Mouse (Mus musculus) kidney, embryonic 15.5 days (tissue): ENCODE measurements around the gene Htra2. TPM values are rescaled to one million over a fixed set of nuclear protein-coding genes. Genes with fewer than 3 reads are reported as not detected.

ENCODE experiments used
- ATAC-seq: fragments of 200-750 bp; cut with Nextera tagmentation; replicated peaks from 2 replicates; pipeline ENCODE4 v1.8.0; 2017; ENCODE audit warnings: moderate TSS enrichment; ENCODE audit not compliant: low FRiP score
- H3K27ac ChIP-seq: fragments of 300-500 bp; sonication (generic); 2 replicates; pipeline ENCODE4 v1.5.1; 2015; ENCODE audit warnings: mild to moderate bottlenecking, inconsistent platforms
- H3K27me3 ChIP-seq: fragments of 300-500 bp; sonication (generic); 2 replicates; pipeline ENCODE4 v1.6.1; 2015; ENCODE audit warnings: inconsistent platforms
- H3K36me3 ChIP-seq: fragments of 300-500 bp; sonication (generic); 2 replicates; pipeline ENCODE4 v1.6.1; 2015; ENCODE audit warnings: inconsistent platforms
- H3K4me1 ChIP-seq: fragments of 300-500 bp; sonication (generic); 2 replicates; pipeline ENCODE4 v1.6.1; 2015; ENCODE audit warnings: inconsistent platforms
- H3K4me2 ChIP-seq: fragments of 300-500 bp; sonication (generic); 2 replicates; pipeline ENCODE4 v1.6.1; 2015; ENCODE audit warnings: moderate library complexity, mild to moderate bottlenecking, inconsistent platforms
- H3K4me3 ChIP-seq: fragments of 300-500 bp; sonication (generic); replicated peaks from 2 replicates; pipeline ENCODE4 v1.5.1; 2015; ENCODE audit warnings: mild to moderate bottlenecking, inconsistent platforms
- H3K9ac ChIP-seq: fragments of 300-500 bp; sonication (generic); 2 replicates; pipeline ENCODE4 v1.6.1; 2015; ENCODE audit warnings: mild to moderate bottlenecking, inconsistent platforms
- H3K9me3 ChIP-seq: fragments of 300-500 bp; sonication (generic); replicated peaks from 2 replicates; pipeline ENCODE4 v1.6.1; 2016; ENCODE audit warnings: inconsistent platforms
- WGBS: fragments of 180-500 bp; shearing (Covaris S2); methylation state at CpG from one replicate; pipeline ENCODE4 v1.1.7; 2015; ENCODE audit warnings: mixed read lengths; 5-methylcytosine and 5-hydroxymethylcytosine counted together
- polyA plus RNA-seq: library from polyadenylated mRNA; unstranded; fragments of >200 nt; fragmentation: Nextera tagmentation; extraction: Ambion mirVana; gene quantifications from 2 replicates; pipeline ENCODE4 v1.2.1, GENCODE M21; 2015

Htra2 gene
- polyA plus RNA-seq, 1 experiment from 2014 or later: 87.5 TPM

GRCm38 (mm10) chr6:83086121-83087035 is 31.3 kb upstream of the Htra2 start, which contains the start of gene Lbx2:
Gene Lbx2 (plus strand): TSS chr6:83086367.
- no peaks in the 10 kb centered on the region for H3K9me3 ChIP-seq
- ATAC-seq: peak; percentile 23
- peak within 1 kb of the TSS; percentile 39 for H3K4me3 ChIP-seq
- H3K36me3 ChIP-seq: peaks cover 10% of the 10 kb centered on the region
- peaks cover 68% of the 10 kb centered on the region for H3K4me1 ChIP-seq
- peaks cover 66% of the 10 kb centered on the region for H3K27me3 ChIP-seq
- WGBS: 2% methylated on average over 42 of the region's 42 CpGs
- H3K4me2 ChIP-seq: peak within 1 kb of the TSS; percentile 69
- H3K27ac ChIP-seq: peak within 1 kb of the TSS; percentile 30; the same call in 1 of the 2 replicates
- H3K9ac ChIP-seq: peak within 1 kb of the TSS; percentile 34; the same call in 1 of the 2 replicates

- ATAC-seq: peak; percentile 49
- peaks cover 76% of the 10 kb centered on the region for H3K4me1 ChIP-seq
- no peak overlapping the region for H3K4me3 ChIP-seq
- no peaks in the 10 kb centered on the region for H3K9me3 ChIP-seq
- 8% methylated on average over 6 of the region's 6 CpGs for WGBS
- no peak overlapping the region for H3K9ac ChIP-seq
- H3K4me2 ChIP-seq: peak overlapping the region; percentile 33
- peak overlapping the region; percentile 65 for H3K27ac ChIP-seq
- peaks cover 66% of the 10 kb centered on the region for H3K27me3 ChIP-seq
- peaks cover 29% of the 10 kb centered on the region for H3K36me3 ChIP-seq
These were observed 29.4 kb upstream of the Htra2 start for GRCm38 (mm10) chr6:83084477-83084876.

GRCm38 (mm10) chr6:83083497-83083896 is 28.4 kb upstream of the Htra2 start:
- WGBS: 20% methylated on average over 5 of the region's 5 CpGs

GRCm38 (mm10) chr6:83080210-83080609 is 25.1 kb upstream of the Htra2 start:
- H3K27ac ChIP-seq: no peak overlapping the region
- no peak for ATAC-seq
- peaks cover 47% of the 10 kb centered on the region for H3K27me3 ChIP-seq
- 95% methylated on average over 5 of the region's 5 CpGs for WGBS
- no peak overlapping the region for H3K9ac ChIP-seq
- H3K4me1 ChIP-seq: peaks cover 52% of the 10 kb centered on the region
- no peak overlapping the region for H3K4me2 ChIP-seq
- H3K9me3 ChIP-seq: no peaks in the 10 kb centered on the region
- peaks cover 29% of the 10 kb centered on the region for H3K36me3 ChIP-seq
- H3K4me3 ChIP-seq: no peak overlapping the region

More at GRCm38 (mm10) chr6:83083497-83083896, 28.4 kb upstream of the Htra2 start:
- H3K27ac ChIP-seq: peak overlapping the region; percentile 65
- H3K9ac ChIP-seq: no peak overlapping the region
- H3K36me3 ChIP-seq: peaks cover 29% of the 10 kb centered on the region
- no peak overlapping the region for H3K4me3 ChIP-seq
- H3K4me2 ChIP-seq: peak overlapping the region; percentile 33; the same call in 1 of the 2 replicates
- no peak for ATAC-seq
- peaks cover 79% of the 10 kb centered on the region for H3K4me1 ChIP-seq
- H3K27me3 ChIP-seq: peaks cover 58% of the 10 kb centered on the region
- no peaks in the 10 kb centered on the region for H3K9me3 ChIP-seq

GRCm38 (mm10) chr6:83078324-83078858 is 23.3 kb upstream of the Htra2 start:
- WGBS: under 1% methylated on average over 46 of the region's 46 CpGs
- H3K27ac ChIP-seq: peak overlapping the region; percentile 92
- H3K9ac ChIP-seq: peak overlapping the region; percentile 77
- peak overlapping the region; percentile 98 for H3K4me2 ChIP-seq
- ATAC-seq: peak; percentile 92
- no peaks in the 10 kb centered on the region for H3K9me3 ChIP-seq
- peaks cover 34% of the 10 kb centered on the region for H3K4me1 ChIP-seq
- H3K4me3 ChIP-seq: peak overlapping the region; percentile 68
- peaks cover 48% of the 10 kb centered on the region for H3K27me3 ChIP-seq
- peaks cover 29% of the 10 kb centered on the region for H3K36me3 ChIP-seq

GRCm38 (mm10) chr6:83077630-83078323 is 22.7 kb upstream of the Htra2 start, which contains the start of gene Pcgf1:
Gene Pcgf1 (plus strand): TSS chr6:83077869.
- under 1% methylated on average over 53 of the region's 54 CpGs for WGBS
- Histone ChIP-seq H3K27me3 (peaks cover 48% of the 10 kb centered on the region), H3K4me3 (peak within 1 kb of the TSS; percentile 68), H3K36me3 (peaks cover 29% of the 10 kb centered on the region), H3K9ac (peak within 1 kb of the TSS; percentile 77), H3K9me3 (no peaks in the 10 kb centered on the region), H3K4me1 (peaks cover 28% of the 10 kb centered on the region), H3K4me2 (peak within 1 kb of the TSS; percentile 98), H3K27ac (peak within 1 kb of the TSS; percentile 92)
- peak; percentile 76 for ATAC-seq

- no peak overlapping the region for H3K9ac ChIP-seq
- peaks cover 4% of the 10 kb centered on the region for H3K36me3 ChIP-seq
- H3K4me2 ChIP-seq: no peak overlapping the region
- H3K4me1 ChIP-seq: peaks cover 36% of the 10 kb centered on the region
- H3K4me3 ChIP-seq: no peak overlapping the region
- peaks cover 72% of the 10 kb centered on the region for H3K27me3 ChIP-seq
- WGBS: 30% methylated on average over 2 of the region's 2 CpGs
- no peak overlapping the region for H3K27ac ChIP-seq
- ATAC-seq: no peak
- no peaks in the 10 kb centered on the region for H3K9me3 ChIP-seq
These were observed 19.9 kb upstream of the Htra2 start for GRCm38 (mm10) chr6:83074979-83075378.

GRCm38 (mm10) chr6:83071220-83071619 is 16.1 kb upstream of the Htra2 start:
- 2% methylated on average over 24 of the region's 24 CpGs for WGBS
- peak overlapping the region; percentile 41 for H3K4me3 ChIP-seq
- no peaks in the 10 kb centered on the region for H3K36me3 ChIP-seq
- H3K9me3 ChIP-seq: no peaks in the 10 kb centered on the region
- H3K4me2 ChIP-seq: peak overlapping the region; percentile 62
- no peak overlapping the region for H3K9ac ChIP-seq
- 0 out of 2 replicates have a peak overlapping the region, but pooled peaks have one; percentile 4 for H3K27ac ChIP-seq
- ATAC-seq: peak; percentile 23; the same call in 1 of the 2 replicates
- peaks cover 33% of the 10 kb centered on the region for H3K4me1 ChIP-seq
- H3K27me3 ChIP-seq: peaks cover 99% of the 10 kb centered on the region

GRCm38 (mm10) chr6:83070311-83071219 is 15.5 kb upstream of the Htra2 start:
- H3K36me3 ChIP-seq: no peaks in the 10 kb centered on the region
- under 1% methylated on average over 58 of the region's 58 CpGs for WGBS
- H3K9me3 ChIP-seq: no peaks in the 10 kb centered on the region
- H3K4me1 ChIP-seq: peaks cover 33% of the 10 kb centered on the region
- ATAC-seq: peak; percentile 37; the same call in 1 of the 2 replicates
- H3K27me3 ChIP-seq: peaks cover 99% of the 10 kb centered on the region
- H3K27ac ChIP-seq: no peak overlapping the region
- no peak overlapping the region for H3K9ac ChIP-seq
- peak overlapping the region; percentile 62 for H3K4me2 ChIP-seq
- H3K4me3 ChIP-seq: peak overlapping the region; percentile 41

GRCm38 (mm10) chr6:83070247-83070310 is 15.0 kb upstream of the Htra2 start, which contains the start of gene Tlx2:
Gene Tlx2 (minus strand): TSS chr6:83070293.
- Histone ChIP-seq H3K4me1 (peaks cover 33% of the 10 kb centered on the region), H3K36me3 (no peaks in the 10 kb centered on the region), H3K27ac (0 out of 2 replicates have a peak within 1 kb of the TSS, but pooled peaks have one; percentile 4), H3K9me3 (no peaks in the 10 kb centered on the region), H3K9ac (no peak within 1 kb of the TSS), H3K4me2 (peak within 1 kb of the TSS; percentile 62), H3K27me3 (peaks cover 99% of the 10 kb centered on the region), H3K4me3 (peak within 1 kb of the TSS; percentile 41)
- WGBS: 1% methylated on average over 10 of the region's 10 CpGs
- ATAC-seq: no peak
